Mouse (Mus musculus) midbrain, embryonic 14.5 days (tissue): Measurements from ENCODE around the gene Olfr598. TPM values are rescaled to one million over a fixed set of nuclear protein-coding genes. Genes with fewer than 3 reads are reported as not detected.
"Not testable (repeated sequence)": the region's sequence is repeated elsewhere in the genome, so short reads cannot be mapped to it uniquely, and the experiment has no call there.

Experiments used
- ATAC-seq: fragments of 200-750 bp; cut with Nextera tagmentation; 2 replicates; pipeline ENCODE4 v1.8.0; 2017; ENCODE audit warnings: moderate number of reproducible peaks, moderate library complexity; ENCODE audit not compliant: low FRiP score, low TSS enrichment
- DNase-seq: peaks from one replicate; pipeline ENCODE4 v3.0.0-alpha.2; 2015
- H3K27ac ChIP-seq: fragments of 300-500 bp; sonication (generic); replicated peaks from 2 replicates; pipeline ENCODE4 v1.5.1; 2014; ENCODE audit warnings: mild to moderate bottlenecking, low read depth, low read length, moderate library complexity
- H3K27me3 ChIP-seq: fragments of 300-500 bp; sonication (generic); 2 replicates; pipeline ENCODE4 v1.6.1; 2014; ENCODE audit warnings: low read length, control low read depth, mixed read lengths; ENCODE audit not compliant: control insufficient read depth, insufficient read depth
- H3K36me3 ChIP-seq: fragments of 300-500 bp; sonication (generic); 2 replicates; pipeline ENCODE4 v1.6.1; 2014; ENCODE audit warnings: low read length, control low read depth; ENCODE audit not compliant: control insufficient read depth, insufficient read depth
- H3K4me1 ChIP-seq: fragments of 300-500 bp; sonication (generic); 2 replicates; pipeline ENCODE4 v1.6.1; 2014; ENCODE audit warnings: mild to moderate bottlenecking, antibody characterized with exemption, low read length, control low read depth; ENCODE audit not compliant: control insufficient read depth, insufficient read depth
- H3K4me2 ChIP-seq: fragments of 300-500 bp; sonication (generic); 2 replicates; pipeline ENCODE4 v1.6.1; 2014; ENCODE audit warnings: mild to moderate bottlenecking, low read length, moderate library complexity
- H3K4me3 ChIP-seq: fragments of 300-500 bp; sonication (generic); replicated peaks from 2 replicates; pipeline ENCODE4 v1.5.1; 2014; ENCODE audit warnings: low read depth, low read length
- H3K9ac ChIP-seq: fragments of 300-500 bp; sonication (generic); replicated peaks from 2 replicates; pipeline ENCODE4 v1.6.1; 2014; ENCODE audit warnings: mild to moderate bottlenecking, low read length, moderate library complexity
- H3K9me3 ChIP-seq: fragments of 300-500 bp; sonication (generic); 2 replicates; pipeline ENCODE4 v1.6.1; 2016; ENCODE audit warnings: low read length, control low read depth, mixed read lengths; ENCODE audit not compliant: control insufficient read depth
- WGBS: fragments of 180-500 bp; shearing (Covaris S2); extraction: QIAGEN DNeasy Blood & Tissue Kit; methylation state at CpG from one replicate; pipeline ENCODE4 v1.1.7; 2014; 5-methylcytosine and 5-hydroxymethylcytosine counted together
- polyA plus RNA-seq: library from polyadenylated mRNA; unstranded; fragments of >200 nt; fragmentation: Nextera tagmentation; extraction: Ambion mirVana; gene quantifications from 2 replicates; pipeline ENCODE4 v1.2.1, GENCODE M21; 2014

Gene Olfr598
- not detected in 2 replicates for polyA plus RNA-seq

- no peaks in the 10 kb centered on the region for H3K27me3 ChIP-seq
- H3K9ac ChIP-seq: no peak within 1 kb of the TSS
- DNase-seq: no peak
- H3K4me3 ChIP-seq: no peak within 1 kb of the TSS
- no peak within 1 kb of the TSS for H3K27ac ChIP-seq
- ATAC-seq: no peak
- H3K4me2 ChIP-seq: no peak within 1 kb of the TSS
- no peaks in the 10 kb centered on the region for H3K4me1 ChIP-seq
- no peaks in the 10 kb centered on the region for H3K9me3 ChIP-seq
- H3K36me3 ChIP-seq: no peaks in the 10 kb centered on the region
Measured at GRCm38 (mm10) chr7:103323268-103323667, at the start of gene Olfr598. Olfr598 (plus strand) TSS chr7:103323568.

GRCm38 (mm10) chr7:103305348-103305747, 18.0 kb upstream of the Olfr598 start, which contains the start of gene Olfr596:
Olfr596 (plus strand) TSS chr7:103305648.
- ATAC-seq, H3K27ac ChIP-seq, H3K9me3 ChIP-seq, H3K4me2 ChIP-seq, H3K36me3 ChIP-seq, DNase-seq, H3K4me1 ChIP-seq, H3K9ac ChIP-seq, H3K27me3 ChIP-seq, H3K4me3 ChIP-seq: not testable (repeated sequence)
- 74% methylated on average over 2 of the region's 2 CpGs for WGBS

DNA sequence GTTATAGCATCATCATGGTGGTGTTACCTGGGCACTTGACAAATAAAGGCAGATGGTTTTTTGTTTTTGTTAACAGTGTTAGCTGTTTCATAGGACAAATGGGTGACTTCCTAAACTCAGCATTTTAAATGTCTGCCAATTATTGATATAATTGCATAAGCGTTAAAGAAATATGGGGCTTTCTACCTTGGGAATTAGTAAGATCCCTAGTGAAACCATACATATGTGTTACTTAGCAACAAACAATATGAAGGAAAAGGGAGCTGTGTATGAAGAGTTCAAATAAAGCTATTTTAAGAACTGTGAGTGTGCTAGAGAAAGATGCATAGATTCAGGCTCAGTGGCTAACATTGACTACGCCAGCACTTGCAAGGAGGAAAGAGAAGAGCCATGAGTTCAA, 7.4 kb upstream of the Olfr598 start, which contains the start of gene Olfr597:
Gene Olfr597 (plus strand): TSS at position 301 of the 400 bp plus-strand sequence.
- DNase-seq, ATAC-seq, H3K4me2 ChIP-seq, H3K9me3 ChIP-seq, H3K9ac ChIP-seq, H3K4me1 ChIP-seq, H3K36me3 ChIP-seq, H3K27ac ChIP-seq, H3K27me3 ChIP-seq, H3K4me3 ChIP-seq: not testable (repeated sequence)
- WGBS: 98% methylated on average over 2 of the region's 2 CpGs

GRCm38 (mm10) chr7:103335617-103336016, 12.2 kb downstream of the Olfr598 start, which contains the start of gene Olfr599:
Olfr599 (plus strand) TSS chr7:103335917.
- no peaks in the 10 kb centered on the region for H3K27me3 ChIP-seq
- WGBS: 87% methylated on average over 1 of the region's 1 CpGs

DNA sequence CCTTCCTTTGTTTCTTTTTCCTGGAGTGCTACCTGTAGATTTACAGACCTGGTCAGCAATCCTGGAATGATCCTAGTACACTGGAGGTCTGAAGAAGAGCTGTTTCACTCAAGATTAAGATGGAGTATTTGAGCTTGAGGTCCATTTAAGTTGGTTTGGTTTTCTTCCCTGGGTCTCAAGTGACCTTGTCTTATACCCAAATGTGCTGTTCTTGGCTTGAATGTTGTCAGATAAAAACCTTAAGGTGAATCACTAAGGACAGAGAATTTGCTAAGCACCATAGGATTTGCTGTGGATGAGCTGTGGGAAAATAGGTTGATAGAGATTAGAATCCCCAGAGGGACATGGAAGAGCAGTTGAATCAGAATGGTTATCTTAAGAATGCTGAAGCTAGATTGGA, 26.2 kb downstream of the Olfr598 start, which contains the start of gene Olfr600:
Gene Olfr600 (minus strand): TSS at position 101 of the 400 bp plus-strand sequence.
- no peaks in the 10 kb centered on the region for H3K9me3 ChIP-seq
- H3K36me3 ChIP-seq: no peaks in the 10 kb centered on the region
- H3K9ac ChIP-seq: no peak within 1 kb of the TSS
- H3K4me1 ChIP-seq: no peaks in the 10 kb centered on the region
- H3K4me2 ChIP-seq: no peak within 1 kb of the TSS
- H3K4me3 ChIP-seq: no peak within 1 kb of the TSS
- H3K27ac ChIP-seq: no peak within 1 kb of the TSS
- H3K27me3 ChIP-seq: no peaks in the 10 kb centered on the region
- no peak for ATAC-seq
- DNase-seq: no peak

More at GRCm38 (mm10) chr7:103335617-103336016, 12.2 kb downstream of the Olfr598 start, which contains the start of gene Olfr599:
- Histone ChIP-seq H3K36me3 (no peaks in the 10 kb centered on the region), H3K4me1 (no peaks in the 10 kb centered on the region), H3K27ac (no peak within 1 kb of the TSS), H3K4me2 (no peak within 1 kb of the TSS), H3K9ac (no peak within 1 kb of the TSS), H3K4me3 (no peak within 1 kb of the TSS), H3K9me3 (no peaks in the 10 kb centered on the region)
- no peak for ATAC-seq
- DNase-seq: no peak

- no peak within 1 kb of the TSS for H3K4me3 ChIP-seq
- H3K27me3 ChIP-seq: no peaks in the 10 kb centered on the region
- H3K9ac ChIP-seq: no peak within 1 kb of the TSS
- H3K4me1 ChIP-seq: no peaks in the 10 kb centered on the region
- H3K36me3 ChIP-seq: no peaks in the 10 kb centered on the region
- H3K27ac ChIP-seq: no peak within 1 kb of the TSS
- WGBS: 98% methylated on average over 1 of the region's 1 CpGs
- DNase-seq (no peak), ATAC-seq (no peak)
- H3K9me3 ChIP-seq: no peaks in the 10 kb centered on the region
- no peak within 1 kb of the TSS for H3K4me2 ChIP-seq
Measured at GRCm38 (mm10) chr7:103362555-103362954, 39.2 kb downstream of the Olfr598 start, which contains the start of gene Olfr601. Olfr601 (minus strand) TSS chr7:103362655.

Other genes with a start within 250 kb of the Olfr598 start
- gene Olfr584, start 241.7 kb upstream of the Olfr598 start, polyA plus RNA-seq: not detected in 2 replicates
- gene Olfr585, start 225.8 kb upstream of the Olfr598 start, polyA plus RNA-seq: not detected in 2 replicates
- gene Olfr586, start 197.9 kb upstream of the Olfr598 start, polyA plus RNA-seq: not detected in 2 replicates
- gene Olfr588-ps1, start 182.7 kb upstream of the Olfr598 start, polyA plus RNA-seq: not detected in 2 replicates
- gene Olfr589, start 167.2 kb upstream of the Olfr598 start, polyA plus RNA-seq: not detected in 2 replicates
- gene Olfr591, start 145.2 kb upstream of the Olfr598 start, polyA plus RNA-seq: not detected in 2 replicates
- not detected in 2 replicates for gene Olfr592, start 138.8 kb upstream of the Olfr598 start, polyA plus RNA-seq
- gene Olfr593, start 111.7 kb upstream of the Olfr598 start, polyA plus RNA-seq: not detected in 2 replicates
- not detected in 2 replicates for gene Olfr594, start 106.6 kb upstream of the Olfr598 start, polyA plus RNA-seq
- not detected in 2 replicates for gene Usp17ld, start 71.1 kb upstream of the Olfr598 start, polyA plus RNA-seq
- gene Olfr596, start 17.9 kb upstream of the Olfr598 start, polyA plus RNA-seq: not detected in 2 replicates
- not detected in 2 replicates for gene Olfr597, start 7.3 kb upstream of the Olfr598 start, polyA plus RNA-seq
- not detected in 2 replicates for gene Olfr599, start 12.3 kb downstream of the Olfr598 start, polyA plus RNA-seq
- gene Olfr600, start 26.1 kb downstream of the Olfr598 start, polyA plus RNA-seq: not detected in 2 replicates
- not detected in 2 replicates for gene Olfr601, start 39.1 kb downstream of the Olfr598 start, polyA plus RNA-seq
- gene Olfr603, start 62.6 kb downstream of the Olfr598 start, polyA plus RNA-seq: not detected in 2 replicates
- not detected in 2 replicates for gene Usp17lc, start 91.5 kb downstream of the Olfr598 start, polyA plus RNA-seq
- not detected in 2 replicates for gene Olfr605, start 121.9 kb downstream of the Olfr598 start, polyA plus RNA-seq
- not detected in 2 replicates for gene Olfr606, start 125.5 kb downstream of the Olfr598 start, polyA plus RNA-seq
- not detected in 2 replicates for gene Olfr607, start 140.6 kb downstream of the Olfr598 start, polyA plus RNA-seq
- gene Olfr608, start 146.3 kb downstream of the Olfr598 start, polyA plus RNA-seq: not detected in 2 replicates
- gene Olfr609, start 174.5 kb downstream of the Olfr598 start, polyA plus RNA-seq: not detected in 2 replicates
- not detected in 2 replicates for gene Olfr610, start 188.6 kb downstream of the Olfr598 start, polyA plus RNA-seq
- not detected in 2 replicates for gene Olfr611, start 197.3 kb downstream of the Olfr598 start, polyA plus RNA-seq
- not detected in 2 replicates for gene Olfr612, start 219.1 kb downstream of the Olfr598 start, polyA plus RNA-seq
- gene Olfr613, start 224.5 kb downstream of the Olfr598 start, polyA plus RNA-seq: not detected in 2 replicates
- not detected in 2 replicates for gene Olfr615, start 232.5 kb downstream of the Olfr598 start, polyA plus RNA-seq
- gene Olfr616, start 245.6 kb downstream of the Olfr598 start, polyA plus RNA-seq: not detected in 2 replicates
- gene Olfr617, start 249.5 kb downstream of the Olfr598 start, polyA plus RNA-seq: not detected in 2 replicates